Mouse (Mus musculus) liver, adult 2 months (tissue): ENCODE measurements at regions not wholly inside any gene's neighbourhood (a gene's known extent, or its start where the extent isn't known, plus 50 kb on each side); places are given as distances from the start of the nearest gene placed in this dataset.

Experiments
- CTCF ChIP-seq: fragments of 200-500 bp; IDR thresholded peaks from 2 replicates; pipeline ENCODE4 v1.5.1; 2011; ENCODE audit warnings: low read depth, low read length, control low read depth
- POLR2A ChIP-seq: fragments of 200-500 bp; IDR thresholded peaks from 2 replicates; pipeline ENCODE4 v1.6.1; 2011; ENCODE audit warnings: low read length, control low read depth; ENCODE audit not compliant: insufficient read depth; ENCODE audit errors: extremely low read depth

DNA sequence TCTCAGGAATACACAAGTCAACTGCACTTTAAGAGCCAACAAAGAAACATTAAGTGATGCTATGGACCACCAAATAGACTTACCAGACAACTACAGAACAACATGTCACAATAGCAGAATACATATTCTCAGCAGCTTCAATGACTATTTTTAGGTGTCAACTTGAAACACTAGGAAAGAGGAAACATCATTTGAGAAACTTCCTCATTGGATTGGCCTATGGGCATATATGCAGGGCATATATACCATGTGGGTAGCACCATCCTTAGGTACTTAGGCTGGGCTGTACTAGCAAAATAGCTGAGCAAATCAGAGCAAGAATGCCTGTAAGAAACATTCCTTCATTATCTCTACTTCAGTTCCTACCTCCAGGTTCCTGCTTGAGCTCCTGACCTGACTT lies 187.9 kb upstream of the Slc7a11 start:
- no peak for TF ChIP-seq POLR2A
- no peak for TF ChIP-seq CTCF
